Mouse (Mus musculus): ENCODE data around the gene Cyb5b. TPM values are rescaled to one million over a fixed set of nuclear protein-coding genes. Genes with fewer than 3 reads are reported as not detected.

Cyb5b gene
- polyA plus RNA-seq, 1 experiment from 2014 or later, result 165 TPM

GRCm38 (mm10) chr8:107156816-107157215 is 6.4 kb downstream of the Cyb5b start:
- no peak for ATAC-seq (ENCODE audit: low FRiP score)
- H3K36me3 ChIP-seq (ENCODE audit: control insufficient read depth, insufficient read depth, low read length), result peaks cover 5% of the 10 kb centered on the region; the same call in 1 of the 2 replicates
- no peak for DNase-seq (ENCODE audit: low spot score)

DNA sequence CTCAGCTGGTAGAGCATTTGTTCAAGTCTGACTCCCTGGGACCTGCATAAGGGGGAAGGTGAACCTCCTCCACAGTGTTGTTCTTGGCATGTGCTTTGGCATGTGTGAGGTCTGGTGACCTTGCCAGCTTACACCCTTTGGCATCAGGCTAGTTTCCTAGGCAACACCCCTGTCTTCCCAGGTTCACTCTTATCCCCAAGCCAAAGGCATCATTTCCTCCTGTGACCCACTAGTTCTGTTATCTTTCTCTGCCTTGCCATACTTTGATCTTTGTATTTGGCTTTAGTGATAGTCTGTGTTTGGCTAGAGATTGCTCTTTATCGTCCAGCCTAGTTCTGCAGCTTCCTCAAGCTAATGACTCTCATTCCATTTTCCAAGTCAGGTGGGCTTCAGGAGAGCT is 7.4 kb downstream of the Cyb5b start:
- 87% methylated on average over 1 of the region's 1 CpGs for WGBS
- H3K27me3 ChIP-seq (ENCODE audit: control insufficient read depth, insufficient read depth, low read length), result no peaks in the 10 kb centered on the region
- H3K9me3 ChIP-seq (ENCODE audit: control insufficient read depth, low read length), result no peaks in the 10 kb centered on the region
- no peak overlapping the region for H3K4me3 ChIP-seq (ENCODE audit: low read depth, low read length)
- H3K4me2 ChIP-seq (replicated peaks; ENCODE audit: low read depth, low read length), result no peak overlapping the region
- no peak overlapping the region for H3K9ac ChIP-seq (ENCODE audit: low read depth, low read length)
- no peak for ATAC-seq (ENCODE audit: low FRiP score)
- H3K36me3 ChIP-seq (ENCODE audit: control insufficient read depth, insufficient read depth, low read length), result peaks cover 5% of the 10 kb centered on the region; the same call in 1 of the 2 replicates
- H3K27ac ChIP-seq (ENCODE audit: low read depth, low read length), result no peak overlapping the region
- no peaks in the 10 kb centered on the region for H3K4me1 ChIP-seq (replicated peaks; ENCODE audit: control insufficient read depth, insufficient read depth, low read length)
- no peak for DNase-seq (ENCODE audit: low spot score)

More at GRCm38 (mm10) chr8:107156816-107157215, 6.4 kb downstream of the Cyb5b start:
- H3K27me3 ChIP-seq (ENCODE audit: control insufficient read depth, insufficient read depth, low read length), result no peaks in the 10 kb centered on the region
- H3K9me3 ChIP-seq (ENCODE audit: control insufficient read depth, low read length), result no peaks in the 10 kb centered on the region
- no peak overlapping the region for H3K4me2 ChIP-seq (replicated peaks; ENCODE audit: low read depth, low read length)
- H3K27ac ChIP-seq (ENCODE audit: low read depth, low read length), result no peak overlapping the region
- no peaks in the 10 kb centered on the region for H3K4me1 ChIP-seq (replicated peaks; ENCODE audit: control insufficient read depth, insufficient read depth, low read length)
- H3K4me3 ChIP-seq (ENCODE audit: low read depth, low read length), result no peak overlapping the region
- H3K9ac ChIP-seq (ENCODE audit: low read depth, low read length), result no peak overlapping the region

DNA sequence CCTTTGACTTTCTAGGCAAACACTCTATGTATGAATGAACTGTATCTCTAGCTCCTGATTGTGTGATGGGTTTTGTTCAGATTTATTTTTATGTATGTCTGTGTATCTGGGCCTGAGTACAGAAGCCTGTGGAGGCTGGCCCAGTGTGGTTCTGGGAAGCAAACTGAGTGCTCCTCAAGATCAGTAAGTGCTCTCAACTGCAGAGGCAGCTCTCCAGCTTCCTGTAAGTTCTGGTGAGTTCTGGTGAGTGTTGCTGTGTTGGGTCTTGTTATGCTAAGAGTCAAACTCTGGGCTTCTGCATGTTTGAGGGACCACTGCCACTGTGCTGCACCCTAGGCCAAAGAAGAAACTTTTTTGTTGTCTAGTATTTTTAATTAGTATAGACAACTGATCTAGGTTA is 8.4 kb downstream of the Cyb5b start:
- H3K36me3 ChIP-seq (ENCODE audit: control insufficient read depth, insufficient read depth, low read length), result 0 out of 2 replicates have a peak, but pooled peaks cover 4% of the 10 kb centered on the region
- H3K27me3 ChIP-seq (ENCODE audit: control insufficient read depth, insufficient read depth, low read length), result no peaks in the 10 kb centered on the region
- H3K4me1 ChIP-seq (replicated peaks; ENCODE audit: control insufficient read depth, insufficient read depth, low read length), result no peaks in the 10 kb centered on the region
- H3K4me3 ChIP-seq (ENCODE audit: low read depth, low read length), result no peak overlapping the region
- H3K4me2 ChIP-seq (replicated peaks; ENCODE audit: low read depth, low read length), result no peak overlapping the region
- no peak overlapping the region for H3K9ac ChIP-seq (ENCODE audit: low read depth, low read length)
- no peak for DNase-seq (ENCODE audit: low spot score)
- ATAC-seq (ENCODE audit: low FRiP score), result no peak
- H3K9me3 ChIP-seq (ENCODE audit: control insufficient read depth, low read length), result no peaks in the 10 kb centered on the region
- H3K27ac ChIP-seq (ENCODE audit: low read depth, low read length), result no peak overlapping the region

DNA sequence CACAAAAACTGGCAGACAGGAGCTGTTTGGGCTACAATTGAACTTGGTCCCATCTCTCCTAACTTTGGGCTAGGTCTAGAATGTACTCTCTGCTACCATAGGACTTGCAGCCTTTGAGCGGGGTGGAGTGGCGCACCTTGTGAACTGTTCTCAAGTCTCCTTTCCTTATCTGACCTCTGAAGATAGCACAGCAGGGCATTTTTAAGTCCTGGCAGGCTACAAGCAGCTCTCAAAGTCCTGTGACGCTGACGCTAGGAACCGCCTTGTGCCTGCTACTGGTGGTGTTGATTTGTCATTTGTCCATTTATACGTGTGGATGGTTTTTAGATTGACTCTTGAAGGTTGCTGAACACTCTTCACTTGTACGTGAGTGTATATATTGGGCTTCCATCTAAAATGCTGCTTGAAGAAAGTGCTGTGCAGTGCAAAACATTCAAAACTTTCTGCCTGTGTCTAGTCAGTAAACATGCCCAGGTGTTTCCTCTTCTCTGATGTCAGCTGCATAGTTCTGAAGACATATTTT is 13.9 kb downstream of the Cyb5b start:
- ATAC-seq (ENCODE audit: low FRiP score) (no peak), DNase-seq (ENCODE audit: low spot score) (no peak)
- WGBS, result 94% methylated on average over 7 of the region's 7 CpGs
- H3K27ac ChIP-seq (ENCODE audit: low read depth, low read length), result no peak overlapping the region
- H3K4me1 ChIP-seq (replicated peaks; ENCODE audit: control insufficient read depth, insufficient read depth, low read length), result no peaks in the 10 kb centered on the region
- no peaks in the 10 kb centered on the region for H3K9me3 ChIP-seq (ENCODE audit: control insufficient read depth, low read length)
- no peaks in the 10 kb centered on the region for H3K27me3 ChIP-seq (ENCODE audit: control insufficient read depth, insufficient read depth, low read length)
- no peak overlapping the region for H3K4me2 ChIP-seq (replicated peaks; ENCODE audit: low read depth, low read length)
- no peak overlapping the region for H3K9ac ChIP-seq (ENCODE audit: low read depth, low read length)
- H3K4me3 ChIP-seq (ENCODE audit: low read depth, low read length), result no peak overlapping the region
- 0 out of 2 replicates have a peak, but pooled peaks cover 5% of the 10 kb centered on the region for H3K36me3 ChIP-seq (ENCODE audit: control insufficient read depth, insufficient read depth, low read length)

DNA sequence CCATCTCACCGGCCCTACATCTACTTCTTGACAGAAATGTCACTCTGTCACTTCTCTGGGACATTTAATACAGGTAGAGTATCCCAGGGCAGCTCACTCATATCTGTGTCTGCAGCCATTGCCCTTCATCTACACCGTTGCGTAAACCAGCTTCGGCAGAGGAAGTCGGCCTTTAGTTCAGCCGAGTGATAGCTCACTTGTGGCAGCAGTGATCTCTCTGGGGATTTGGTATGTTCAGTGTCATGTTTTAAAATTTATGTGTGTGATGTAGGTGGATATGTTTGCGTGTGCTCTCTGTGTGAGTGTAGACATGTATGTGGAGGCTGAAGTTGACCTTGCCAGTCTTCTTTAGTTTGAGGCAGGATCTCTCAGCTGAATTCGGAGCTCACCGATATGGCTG is 15.3 kb downstream of the Cyb5b start:
- peaks cover 15% of the 10 kb centered on the region for H3K36me3 ChIP-seq (ENCODE audit: control insufficient read depth, insufficient read depth, low read length)
- no peaks in the 10 kb centered on the region for H3K9me3 ChIP-seq (ENCODE audit: control insufficient read depth, low read length)
- H3K9ac ChIP-seq (ENCODE audit: low read depth, low read length), result no peak overlapping the region
- no peak overlapping the region for H3K4me3 ChIP-seq (ENCODE audit: low read depth, low read length)
- H3K4me2 ChIP-seq (replicated peaks; ENCODE audit: low read depth, low read length), result no peak overlapping the region
- H3K4me1 ChIP-seq (replicated peaks; ENCODE audit: control insufficient read depth, insufficient read depth, low read length), result no peaks in the 10 kb centered on the region
- ATAC-seq (ENCODE audit: low FRiP score), result no peak
- no peaks in the 10 kb centered on the region for H3K27me3 ChIP-seq (ENCODE audit: control insufficient read depth, insufficient read depth, low read length)
- DNase-seq (ENCODE audit: low spot score), result no peak
- WGBS, result 96% methylated on average over 9 of the region's 9 CpGs
- no peak overlapping the region for H3K27ac ChIP-seq (ENCODE audit: low read depth, low read length)

GRCm38 (mm10) chr8:107167848-107168247 is 17.4 kb downstream of the Cyb5b start:
- DNase-seq (ENCODE audit: low spot score), result no peak
- Histone ChIP-seq H3K36me3 (ENCODE audit: control insufficient read depth, insufficient read depth, low read length) (peaks cover 19% of the 10 kb centered on the region), H3K4me2 (replicated peaks; ENCODE audit: low read depth, low read length) (no peak overlapping the region), H3K4me3 (ENCODE audit: low read depth, low read length) (no peak overlapping the region), H3K9ac (ENCODE audit: low read depth, low read length) (no peak overlapping the region), H3K27me3 (ENCODE audit: control insufficient read depth, insufficient read depth, low read length) (no peaks in the 10 kb centered on the region), H3K4me1 (replicated peaks; ENCODE audit: control insufficient read depth, insufficient read depth, low read length) (no peaks in the 10 kb centered on the region), H3K27ac (ENCODE audit: low read depth, low read length) (no peak overlapping the region), H3K9me3 (ENCODE audit: control insufficient read depth, low read length) (no peaks in the 10 kb centered on the region)
- ATAC-seq (ENCODE audit: low FRiP score), result no peak
- WGBS, result 93% methylated on average over 5 of the region's 5 CpGs

DNA sequence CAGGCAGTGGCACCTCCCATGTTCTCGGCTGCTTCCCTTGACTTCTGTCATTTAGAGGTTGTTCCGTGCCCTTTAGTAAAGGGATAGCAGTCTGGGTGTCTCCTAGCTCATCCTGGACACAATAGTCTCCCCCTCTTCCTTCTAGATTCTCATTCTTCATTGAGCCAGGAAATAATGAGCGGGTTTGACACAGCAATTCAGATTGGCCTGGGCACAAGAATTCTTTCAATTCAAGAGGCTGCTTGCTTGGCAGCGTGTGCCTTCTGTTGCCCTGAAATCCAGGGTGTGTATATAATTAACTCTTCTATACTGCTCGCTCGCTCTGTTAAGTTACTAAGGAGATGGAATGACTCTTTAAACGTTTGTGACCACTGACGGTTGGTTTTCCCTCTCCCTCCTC is 21.7 kb downstream of the Cyb5b start:
- WGBS, result 57% methylated on average over 8 of the region's 8 CpGs
- DNase-seq (ENCODE audit: low spot score) (no peak), ATAC-seq (ENCODE audit: low FRiP score) (no peak; the same call in 1 of the 2 replicates)
- no peaks in the 10 kb centered on the region for H3K9me3 ChIP-seq (ENCODE audit: control insufficient read depth, low read length)
- H3K27me3 ChIP-seq (ENCODE audit: control insufficient read depth, insufficient read depth, low read length), result no peaks in the 10 kb centered on the region
- H3K4me1 ChIP-seq (replicated peaks; ENCODE audit: control insufficient read depth, insufficient read depth, low read length), result no peaks in the 10 kb centered on the region
- no peak overlapping the region for H3K4me3 ChIP-seq (ENCODE audit: low read depth, low read length)
- H3K36me3 ChIP-seq (ENCODE audit: control insufficient read depth, insufficient read depth, low read length), result peaks cover 18% of the 10 kb centered on the region
- no peak overlapping the region for H3K9ac ChIP-seq (ENCODE audit: low read depth, low read length)
- H3K4me2 ChIP-seq (replicated peaks; ENCODE audit: low read depth, low read length), result no peak overlapping the region
- no peak overlapping the region for H3K27ac ChIP-seq (ENCODE audit: low read depth, low read length)

- no peaks in the 10 kb centered on the region for H3K9me3 ChIP-seq (ENCODE audit: control insufficient read depth, low read length)
- H3K4me2 ChIP-seq (replicated peaks; ENCODE audit: low read depth, low read length), result no peak overlapping the region
- no peak overlapping the region for H3K9ac ChIP-seq (ENCODE audit: low read depth, low read length)
- no peak for ATAC-seq (ENCODE audit: low FRiP score)
- H3K4me1 ChIP-seq (replicated peaks; ENCODE audit: control insufficient read depth, insufficient read depth, low read length), result no peaks in the 10 kb centered on the region
- DNase-seq (ENCODE audit: low spot score), result no peak
- H3K27me3 ChIP-seq (ENCODE audit: control insufficient read depth, insufficient read depth, low read length), result no peaks in the 10 kb centered on the region
- 78% methylated on average over 9 of the region's 9 CpGs for WGBS
- H3K27ac ChIP-seq (ENCODE audit: low read depth, low read length), result no peak overlapping the region
- peaks cover 20% of the 10 kb centered on the region for H3K36me3 ChIP-seq (ENCODE audit: control insufficient read depth, insufficient read depth, low read length)
- no peak overlapping the region for H3K4me3 ChIP-seq (ENCODE audit: low read depth, low read length)
These were observed 22.7 kb downstream of the Cyb5b start for GRCm38 (mm10) chr8:107172969-107173645.

- Histone ChIP-seq H3K4me1 (replicated peaks; ENCODE audit: control insufficient read depth, insufficient read depth, low read length) (no peaks in the 10 kb centered on the region), H3K9ac (ENCODE audit: low read depth, low read length) (no peak overlapping the region), H3K4me2 (replicated peaks; ENCODE audit: low read depth, low read length) (no peak overlapping the region), H3K27ac (ENCODE audit: low read depth, low read length) (no peak overlapping the region), H3K36me3 (ENCODE audit: control insufficient read depth, insufficient read depth, low read length) (peaks cover 15% of the 10 kb centered on the region; the same call in 1 of the 2 replicates), H3K27me3 (ENCODE audit: control insufficient read depth, insufficient read depth, low read length) (no peaks in the 10 kb centered on the region), H3K9me3 (ENCODE audit: control insufficient read depth, low read length) (no peaks in the 10 kb centered on the region), H3K4me3 (ENCODE audit: low read depth, low read length) (no peak overlapping the region)
- ATAC-seq (ENCODE audit: low FRiP score) (no peak), DNase-seq (ENCODE audit: low spot score) (no peak)
- 94% methylated on average over 6 of the region's 6 CpGs for WGBS
These were observed 30.7 kb downstream of the Cyb5b start for GRCm38 (mm10) chr8:107181122-107181521.
